Mouse (Mus musculus): ENCODE data around the gene Nudt2. TPM values are rescaled to one million over a fixed set of nuclear protein-coding genes. Genes with fewer than 3 reads are reported as not detected.

The Nudt2 gene
- polyA plus RNA-seq, 1 experiment from 2014 or later = 46.4 TPM

DNA sequence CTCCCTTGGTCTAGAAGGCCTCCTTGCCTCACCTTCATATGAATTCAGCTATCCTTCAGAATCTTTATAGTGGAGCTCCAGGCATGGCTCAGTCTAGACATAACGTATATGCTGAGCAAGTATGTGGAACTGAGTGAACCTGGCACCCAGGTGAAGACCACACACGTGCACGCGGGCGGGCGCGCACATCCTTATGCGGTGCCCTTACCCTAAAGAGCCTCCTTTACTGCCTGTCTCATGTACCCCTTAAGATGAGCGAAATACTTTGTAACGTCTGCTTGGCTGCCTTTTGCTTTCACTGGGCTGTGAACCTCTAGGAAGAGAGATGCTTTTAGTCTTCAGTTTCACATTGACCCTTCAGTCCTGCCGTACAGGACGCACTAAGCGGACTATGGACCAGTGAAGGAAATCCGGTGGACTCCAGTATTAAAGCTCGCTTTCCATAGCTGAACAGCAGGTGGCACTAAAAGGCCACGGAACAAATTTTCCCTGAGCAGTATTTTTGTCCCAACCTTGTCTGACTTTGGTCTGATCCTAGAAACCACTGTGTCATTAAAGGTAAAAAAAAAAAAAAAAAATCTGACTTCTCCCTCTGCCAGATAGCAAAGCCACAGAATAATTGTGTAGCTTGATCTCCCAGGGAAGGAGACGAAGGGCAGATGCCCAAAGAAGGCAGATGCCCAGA, 3.6 kb downstream of the Nudt2 start:
- 60% methylated on average over 17 of the region's 17 CpGs for WGBS (ENCODE audit: insufficient replicate concordance)

DNA sequence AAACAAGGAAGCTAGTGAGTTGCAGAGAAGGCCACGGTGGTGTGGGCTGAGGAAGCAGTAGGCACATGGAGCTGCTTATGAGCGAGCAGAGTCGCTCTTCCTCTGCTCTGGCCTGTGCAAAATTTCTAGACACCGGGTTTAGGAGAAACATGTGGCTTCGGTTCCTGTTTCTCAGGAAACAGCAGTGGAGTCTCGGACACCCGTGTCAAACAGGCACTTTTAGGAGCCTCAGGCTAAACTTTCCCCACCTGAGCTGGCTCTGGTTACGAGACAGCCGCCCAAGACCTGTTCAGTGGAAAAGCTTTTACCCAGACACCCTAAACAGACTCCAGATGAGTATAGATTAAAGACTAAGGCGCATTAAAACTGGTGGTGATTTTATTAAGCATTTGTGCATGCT, 4.2 kb downstream of the Nudt2 start:
- H3K27me3 ChIP-seq (ENCODE audit: control insufficient read depth, insufficient read depth, low read length) = no peaks in the 10 kb centered on the region
- ATAC-seq (replicated peaks; ENCODE audit: insufficient number of reproducible peaks, low FRiP score, low TSS enrichment) = no peak
- no peak overlapping the region for H3K27ac ChIP-seq (ENCODE audit: low read depth, low read length)
- H3K9me3 ChIP-seq (replicated peaks; ENCODE audit: control insufficient read depth, low read length) = no peaks in the 10 kb centered on the region
- no peaks in the 10 kb centered on the region for H3K36me3 ChIP-seq (ENCODE audit: control insufficient read depth, insufficient read depth, low read length)
- H3K4me1 ChIP-seq (ENCODE audit: control insufficient read depth, insufficient read depth, low read length) = no peaks in the 10 kb centered on the region
- no peak overlapping the region for H3K9ac ChIP-seq (ENCODE audit: low read depth, low read length)
- H3K4me3 ChIP-seq (ENCODE audit: low read depth, low read length) = no peak overlapping the region
- WGBS (ENCODE audit: insufficient replicate concordance) = 79% methylated on average over 10 of the region's 10 CpGs
- no peak overlapping the region for H3K4me2 ChIP-seq

More for the DNA sequence above, 3.6 kb downstream of the Nudt2 start:
- Histone ChIP-seq H3K36me3 (ENCODE audit: control insufficient read depth, insufficient read depth, low read length) (no peaks in the 10 kb centered on the region), H3K4me3 (ENCODE audit: low read depth, low read length) (no peak overlapping the region), H3K4me2 (no peak overlapping the region), H3K27ac (ENCODE audit: low read depth, low read length) (no peak overlapping the region), H3K9ac (ENCODE audit: low read depth, low read length) (no peak overlapping the region), H3K4me1 (ENCODE audit: control insufficient read depth, insufficient read depth, low read length) (no peaks in the 10 kb centered on the region; the same call in 1 of the 2 replicates), H3K9me3 (replicated peaks; ENCODE audit: control insufficient read depth, low read length) (no peaks in the 10 kb centered on the region), H3K27me3 (ENCODE audit: control insufficient read depth, insufficient read depth, low read length) (no peaks in the 10 kb centered on the region)
- no peak for ATAC-seq (replicated peaks; ENCODE audit: insufficient number of reproducible peaks, low FRiP score, low TSS enrichment)

DNA sequence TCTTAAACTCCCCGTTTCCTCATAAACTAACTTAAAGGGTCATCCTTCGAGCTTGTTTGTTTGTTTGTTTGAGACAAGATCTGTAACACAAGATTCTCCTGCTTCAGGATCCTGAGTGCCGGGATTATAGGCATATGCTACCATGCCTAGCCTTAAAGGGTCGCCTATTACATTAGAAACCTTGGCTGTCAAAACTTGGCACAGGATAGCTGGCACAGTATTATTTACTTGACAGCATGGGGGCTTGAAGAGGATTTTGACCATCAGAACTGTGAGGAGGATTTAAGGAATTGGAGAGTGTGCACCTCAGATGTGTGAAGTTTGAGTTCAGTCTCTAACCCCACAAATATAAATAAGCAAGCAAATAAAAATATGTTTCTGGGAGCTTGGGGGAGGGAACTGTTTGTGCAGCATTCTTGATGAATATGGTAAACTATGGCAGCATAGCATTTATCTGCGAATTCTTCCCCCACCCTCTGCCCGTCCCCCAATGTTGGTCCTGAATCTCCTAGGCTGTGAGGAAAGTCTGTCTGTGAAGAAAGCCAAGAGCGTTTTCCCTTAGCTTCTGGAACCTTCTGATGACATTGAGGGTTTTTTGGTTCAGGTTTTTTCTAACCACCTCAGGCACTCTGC, 5.2 kb downstream of the Nudt2 start:
- WGBS (ENCODE audit: insufficient replicate concordance) = 54% methylated on average over 7 of the region's 7 CpGs
- Histone ChIP-seq H3K36me3 (ENCODE audit: control insufficient read depth, insufficient read depth, low read length) (no peaks in the 10 kb centered on the region), H3K4me2 (no peak overlapping the region), H3K9ac (ENCODE audit: low read depth, low read length) (no peak overlapping the region), H3K9me3 (replicated peaks; ENCODE audit: control insufficient read depth, low read length) (no peaks in the 10 kb centered on the region), H3K4me1 (ENCODE audit: control insufficient read depth, insufficient read depth, low read length) (no peaks in the 10 kb centered on the region), H3K4me3 (ENCODE audit: low read depth, low read length) (no peak overlapping the region), H3K27me3 (ENCODE audit: control insufficient read depth, insufficient read depth, low read length) (no peaks in the 10 kb centered on the region), H3K27ac (ENCODE audit: low read depth, low read length) (no peak overlapping the region)
- ATAC-seq (replicated peaks; ENCODE audit: insufficient number of reproducible peaks, low FRiP score, low TSS enrichment) = no peak

DNA sequence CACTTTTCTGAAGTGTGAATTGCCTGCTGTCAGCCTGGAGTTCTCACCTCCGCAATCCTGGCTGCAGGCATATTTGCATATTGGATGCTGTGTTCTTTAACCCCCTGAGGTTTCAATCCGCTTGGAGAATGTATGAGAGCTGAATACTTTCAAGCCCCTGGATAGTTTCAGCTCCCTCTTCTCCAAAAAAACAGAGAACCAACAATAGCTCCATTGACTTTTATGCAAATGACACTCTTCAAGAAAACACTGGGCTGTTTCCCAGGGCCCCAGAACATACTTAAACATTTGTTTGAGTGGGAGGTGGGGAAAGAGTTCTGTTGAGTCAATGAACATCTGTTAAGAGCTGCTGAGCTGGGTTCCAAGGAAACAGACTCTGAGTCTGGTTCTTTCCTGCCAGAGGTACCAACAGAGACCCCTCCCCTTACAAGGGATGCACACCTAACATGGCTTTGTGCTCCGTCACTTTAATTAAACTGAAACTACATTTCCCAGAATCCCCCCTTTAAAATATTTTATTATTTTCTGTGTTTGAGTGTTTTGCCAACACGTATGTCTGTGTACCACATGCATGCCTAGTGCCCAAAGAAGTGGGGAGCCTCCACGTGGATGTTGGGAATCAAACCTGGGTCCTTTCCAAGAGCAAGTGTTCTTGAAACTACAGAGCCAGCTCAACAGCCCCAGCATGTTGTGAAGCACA, 5.9 kb downstream of the Nudt2 start:
- no peak for ATAC-seq (replicated peaks; ENCODE audit: insufficient number of reproducible peaks, low FRiP score, low TSS enrichment)
- 40% methylated on average over 5 of the region's 5 CpGs for WGBS (ENCODE audit: insufficient replicate concordance)
- Histone ChIP-seq H3K36me3 (ENCODE audit: control insufficient read depth, insufficient read depth, low read length) (no peaks in the 10 kb centered on the region), H3K27me3 (ENCODE audit: control insufficient read depth, insufficient read depth, low read length) (no peaks in the 10 kb centered on the region), H3K4me2 (no peak overlapping the region), H3K9me3 (replicated peaks; ENCODE audit: control insufficient read depth, low read length) (no peaks in the 10 kb centered on the region), H3K4me1 (ENCODE audit: control insufficient read depth, insufficient read depth, low read length) (no peaks in the 10 kb centered on the region), H3K27ac (ENCODE audit: low read depth, low read length) (no peak overlapping the region), H3K9ac (ENCODE audit: low read depth, low read length) (no peak overlapping the region), H3K4me3 (ENCODE audit: low read depth, low read length) (no peak overlapping the region)

DNA sequence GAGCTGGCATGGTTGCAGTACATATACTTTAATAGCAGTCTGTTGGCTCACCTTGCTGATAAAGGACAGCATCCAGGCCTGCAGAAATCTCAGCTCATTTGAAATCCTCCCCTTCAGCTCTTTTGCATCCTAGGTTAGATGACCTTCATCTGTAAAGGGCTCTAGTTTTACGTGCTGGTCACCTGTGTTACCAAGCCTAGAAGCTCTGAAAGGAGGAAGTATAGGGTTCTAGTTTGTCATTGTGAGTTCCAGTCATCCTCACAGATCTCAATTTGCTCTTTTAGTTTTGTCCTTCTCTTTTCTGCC, 6.4 kb downstream of the Nudt2 start:
- Histone ChIP-seq H3K27me3 (ENCODE audit: control insufficient read depth, insufficient read depth, low read length) (no peaks in the 10 kb centered on the region), H3K4me1 (ENCODE audit: control insufficient read depth, insufficient read depth, low read length) (no peaks in the 10 kb centered on the region), H3K36me3 (ENCODE audit: control insufficient read depth, insufficient read depth, low read length) (no peaks in the 10 kb centered on the region), H3K9me3 (replicated peaks; ENCODE audit: control insufficient read depth, low read length) (no peaks in the 10 kb centered on the region), H3K4me2 (no peak overlapping the region), H3K27ac (ENCODE audit: low read depth, low read length) (no peak overlapping the region), H3K4me3 (ENCODE audit: low read depth, low read length) (no peak overlapping the region), H3K9ac (ENCODE audit: low read depth, low read length) (no peak overlapping the region)
- ATAC-seq (replicated peaks; ENCODE audit: insufficient number of reproducible peaks, low FRiP score, low TSS enrichment) = no peak
- WGBS (ENCODE audit: insufficient replicate concordance) = 87% methylated on average over 1 of the region's 1 CpGs

DNA sequence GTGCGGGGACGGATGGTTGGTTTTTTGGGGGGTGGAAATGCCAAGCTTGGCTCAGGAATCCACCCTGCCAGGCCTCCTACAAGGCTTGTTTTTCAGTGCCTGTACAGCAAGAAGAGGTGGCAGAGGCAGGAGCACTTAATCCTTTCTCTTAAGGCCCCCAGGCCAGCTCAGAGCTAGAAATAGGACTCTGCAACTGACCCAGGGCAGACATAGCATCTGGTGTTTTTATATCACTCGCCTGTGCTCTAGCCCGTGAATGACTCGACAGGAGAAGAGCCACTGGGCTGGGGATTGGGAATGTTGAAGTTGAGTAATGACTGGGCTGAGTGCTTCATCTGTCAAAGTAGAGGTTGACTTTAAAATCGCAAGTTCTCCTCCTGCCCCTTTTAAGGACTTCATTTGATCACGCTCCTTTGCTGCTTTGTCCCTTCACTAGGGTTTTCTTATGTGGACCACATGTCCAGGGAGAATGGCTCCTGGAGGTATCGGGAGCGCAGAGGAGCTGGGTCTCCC, 12.8 kb downstream of the Nudt2 start:
- 80% methylated on average over 9 of the region's 9 CpGs for WGBS (ENCODE audit: insufficient replicate concordance)
- Histone ChIP-seq H3K4me1 (ENCODE audit: control insufficient read depth, insufficient read depth, low read length) (no peaks in the 10 kb centered on the region), H3K9ac (ENCODE audit: low read depth, low read length) (no peak overlapping the region), H3K9me3 (replicated peaks; ENCODE audit: control insufficient read depth, low read length) (no peaks in the 10 kb centered on the region), H3K27ac (ENCODE audit: low read depth, low read length) (no peak overlapping the region), H3K4me3 (ENCODE audit: low read depth, low read length) (no peak overlapping the region), H3K4me2 (no peak overlapping the region), H3K27me3 (ENCODE audit: control insufficient read depth, insufficient read depth, low read length) (no peaks in the 10 kb centered on the region), H3K36me3 (ENCODE audit: control insufficient read depth, insufficient read depth, low read length) (peaks cover 2% of the 10 kb centered on the region; the same call in 1 of the 2 replicates)
- no peak for ATAC-seq (replicated peaks; ENCODE audit: insufficient number of reproducible peaks, low FRiP score, low TSS enrichment)

DNA sequence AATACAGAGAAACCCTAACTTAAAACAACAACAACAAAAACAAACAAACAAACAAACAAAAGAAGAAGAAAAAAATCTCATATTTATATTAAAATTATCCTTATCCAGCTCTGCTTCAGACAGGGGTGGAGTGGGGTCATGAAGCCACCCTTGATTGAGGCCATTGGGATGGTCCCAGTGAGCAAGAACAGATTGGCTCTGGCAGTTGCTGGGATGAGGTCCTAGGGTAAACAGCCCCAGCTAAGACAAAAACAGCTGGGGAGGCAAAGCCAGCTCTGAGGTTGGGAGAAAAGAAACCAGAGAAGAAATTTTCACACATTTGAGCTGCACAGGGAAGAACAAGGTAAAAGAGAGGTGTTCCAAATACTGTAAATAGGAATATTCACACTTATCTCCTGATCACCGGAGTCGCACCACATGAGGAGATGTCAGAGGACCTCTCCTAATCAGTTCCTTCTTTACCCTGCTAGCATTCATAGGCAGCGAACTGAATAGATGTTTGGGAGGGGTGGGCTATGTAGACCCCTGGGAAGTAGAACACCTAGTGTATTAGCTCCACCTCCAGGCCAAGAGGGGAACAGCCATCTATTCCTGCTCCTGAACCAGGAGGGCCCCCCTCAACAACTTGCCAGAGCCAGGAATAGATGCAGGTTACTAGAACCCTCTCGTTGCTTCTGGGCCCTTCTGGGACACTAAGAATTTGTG, 14.0 kb downstream of the Nudt2 start:
- no peaks in the 10 kb centered on the region for H3K27me3 ChIP-seq (ENCODE audit: control insufficient read depth, insufficient read depth, low read length)
- ATAC-seq (replicated peaks; ENCODE audit: insufficient number of reproducible peaks, low FRiP score, low TSS enrichment) = no peak
- no peak overlapping the region for H3K4me2 ChIP-seq
- no peak overlapping the region for H3K4me3 ChIP-seq (ENCODE audit: low read depth, low read length)
- no peaks in the 10 kb centered on the region for H3K9me3 ChIP-seq (replicated peaks; ENCODE audit: control insufficient read depth, low read length)
- H3K27ac ChIP-seq (ENCODE audit: low read depth, low read length) = no peak overlapping the region
- WGBS (ENCODE audit: insufficient replicate concordance) = 64% methylated on average over 4 of the region's 4 CpGs
- H3K9ac ChIP-seq (ENCODE audit: low read depth, low read length) = no peak overlapping the region
- H3K36me3 ChIP-seq (ENCODE audit: control insufficient read depth, insufficient read depth, low read length) = peaks cover 2% of the 10 kb centered on the region; the same call in 1 of the 2 replicates
- no peaks in the 10 kb centered on the region for H3K4me1 ChIP-seq (ENCODE audit: control insufficient read depth, insufficient read depth, low read length)

DNA sequence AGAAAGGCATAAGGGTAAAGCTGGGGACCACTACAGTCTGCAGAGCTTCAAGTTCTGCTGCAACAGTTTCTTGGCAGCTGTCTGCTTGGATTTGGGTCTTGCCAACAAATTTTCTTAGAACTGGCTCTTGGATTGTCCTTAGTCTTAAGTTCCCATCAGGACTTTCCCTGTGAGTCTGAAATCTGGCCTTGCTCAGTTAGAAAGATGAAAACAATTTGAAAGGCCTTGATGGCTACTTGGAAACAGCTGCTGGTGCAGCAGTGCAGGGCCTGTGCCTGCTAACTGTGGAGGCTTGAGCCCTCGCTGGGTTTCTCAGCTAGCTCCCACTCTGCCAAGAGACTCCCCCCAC, 14.5 kb downstream of the Nudt2 start:
- Histone ChIP-seq H3K4me2 (no peak overlapping the region), H3K9me3 (replicated peaks; ENCODE audit: control insufficient read depth, low read length) (no peaks in the 10 kb centered on the region), H3K27me3 (ENCODE audit: control insufficient read depth, insufficient read depth, low read length) (no peaks in the 10 kb centered on the region), H3K36me3 (ENCODE audit: control insufficient read depth, insufficient read depth, low read length) (peaks cover 2% of the 10 kb centered on the region; the same call in 1 of the 2 replicates), H3K9ac (ENCODE audit: low read depth, low read length) (no peak overlapping the region), H3K4me1 (ENCODE audit: control insufficient read depth, insufficient read depth, low read length) (no peaks in the 10 kb centered on the region), H3K4me3 (ENCODE audit: low read depth, low read length) (no peak overlapping the region), H3K27ac (ENCODE audit: low read depth, low read length) (no peak overlapping the region)
- 69% methylated on average over 1 of the region's 1 CpGs for whole genome bisulfite sequencing (ENCODE audit: insufficient replicate concordance)
- ATAC-seq (replicated peaks; ENCODE audit: insufficient number of reproducible peaks, low FRiP score, low TSS enrichment) = no peak
